Mouse (Mus musculus): ENCODE data around the gene Hopx.

Gene Hopx

GRCm38 (mm10) chr5:77114817-77115731 is at the start of gene Hopx:
Gene Hopx (minus strand): TSS chr5:77115121.
- DNase-seq: peak; percentile 82 to 85

- no peak for DNase-seq
Measured at GRCm38 (mm10) chr5:77163597-77163996, 48.7 kb upstream of the Hopx start.

GRCm38 (mm10) chr5:77162566-77162965 is 47.6 kb upstream of the Hopx start:
- DNase-seq: no peak

- DNase-seq: no peak
Measured at GRCm38 (mm10) chr5:77157777-77158540, 43.0 kb upstream of the Hopx start.

- no peak for DNase-seq
Measured at GRCm38 (mm10) chr5:77156938-77157337, 42.0 kb upstream of the Hopx start.

GRCm38 (mm10) chr5:77155526-77155925 is 40.6 kb upstream of the Hopx start:
- no peak for DNase-seq

GRCm38 (mm10) chr5:77154812-77155211 is 39.9 kb upstream of the Hopx start:
- no peak for DNase-seq

- DNase-seq: no peak
Measured at GRCm38 (mm10) chr5:77151738-77152137, 36.8 kb upstream of the Hopx start.

- DNase-seq: no peak
Measured at GRCm38 (mm10) chr5:77151075-77151474, 36.2 kb upstream of the Hopx start.

- no peak for DNase-seq
Measured at GRCm38 (mm10) chr5:77148021-77148621, 33.2 kb upstream of the Hopx start.

GRCm38 (mm10) chr5:77146459-77147170 is 31.7 kb upstream of the Hopx start:
- no peak for DNase-seq

- DNase-seq: no peak
Measured at GRCm38 (mm10) chr5:77144647-77145046, 29.7 kb upstream of the Hopx start.

- no peak for DNase-seq
Measured at GRCm38 (mm10) chr5:77143076-77143475, 28.2 kb upstream of the Hopx start.

- no peak for DNase-seq
Measured at GRCm38 (mm10) chr5:77141336-77141735, 26.4 kb upstream of the Hopx start.

- no peak for DNase-seq
Measured at GRCm38 (mm10) chr5:77140861-77141260, 25.9 kb upstream of the Hopx start.

GRCm38 (mm10) chr5:77140108-77140507 is 25.2 kb upstream of the Hopx start:
- DNase-seq: peak in 1 of 2 experiments; percentile 16

- DNase-seq: peak in 1 of 2 experiments; percentile 23
Measured at GRCm38 (mm10) chr5:77137701-77138265, 22.9 kb upstream of the Hopx start.

- DNase-seq: no peak
Measured at GRCm38 (mm10) chr5:77136684-77137224, 21.8 kb upstream of the Hopx start.

GRCm38 (mm10) chr5:77134961-77135360 is 20.0 kb upstream of the Hopx start:
- no peak for DNase-seq

- DNase-seq: no peak
Measured at GRCm38 (mm10) chr5:77134465-77134864, 19.5 kb upstream of the Hopx start.

- no peak for DNase-seq
Measured at GRCm38 (mm10) chr5:77133960-77134359, 19.0 kb upstream of the Hopx start.
